ENCODE assay signal across 10 mouse cellular contexts in genomic region chr1:52267606-52268005, GRCm38 (mm10). TPM values are rescaled to one million over a fixed set of nuclear protein-coding genes. Genes with fewer than 3 reads are reported as not detected.
A peak's percentile ranks its signal among the peaks of the same experiment; 100 is the strongest.
DNase-seq lines count a peak whose midpoint lies in the region; ATAC-seq and TF ChIP-seq lines count a peak whose summit lies in the region.
"Had no signal": no experiment of that assay in that cellular context is flagged by ENCODE, and none has a peak within 500 bp of the region (broad histone marks: within the 10 kb centered on the region; RNA-seq: fewer than 3 reads in every experiment).

No protein-coding gene starts in this region.

- H3K36me3 ChIP-seq in intestine, postnatal 0 days (ENCODE audit: control insufficient read depth, insufficient read depth) = no peaks in the 10 kb centered on the region
- H3K36me3 ChIP-seq in intestine, embryonic 16.5 days (ENCODE audit: control insufficient read depth, insufficient read depth, low read length) = no peaks in the 10 kb centered on the region
- H3K36me3 ChIP-seq: limb, embryonic 13.5 days; stomach, embryonic 15.5 days had no signal

- no peak for ATAC-seq in intestine, postnatal 0 days
- no peak for ATAC-seq in intestine, embryonic 16.5 days
- peak; percentile 42; the same call in 1 of the 2 replicates for ATAC-seq in common myeloid progenitor, adult 5-6 weeks (replicated peaks; ENCODE audit: low read depth, poor library complexity, severe bottlenecking)

- H3K27me3 ChIP-seq in intestine, postnatal 0 days (replicated peaks; ENCODE audit: control insufficient read depth, insufficient read depth, low read length) = no peaks in the 10 kb centered on the region
- no peaks in the 10 kb centered on the region for H3K27me3 ChIP-seq in intestine, embryonic 16.5 days (replicated peaks; ENCODE audit: control insufficient read depth, insufficient read depth, low read length)
- H3K27me3 ChIP-seq: limb, embryonic 13.5 days; stomach, embryonic 15.5 days had no signal

- peak; percentile 57 for TF ChIP-seq CTCF in intestine, postnatal 0 days (IDR thresholded peaks at IDR 0.05; ENCODE audit: low read depth)

- no peak overlapping the region for H3K4me3 ChIP-seq in intestine, postnatal 0 days (ENCODE audit: low read depth, low read length)
- H3K4me3 ChIP-seq in intestine, embryonic 16.5 days (ENCODE audit: low read length) = no peak overlapping the region
- H3K4me3 ChIP-seq: limb, embryonic 13.5 days; stomach, embryonic 15.5 days had no signal

- H3K4me2 ChIP-seq in intestine, postnatal 0 days (replicated peaks; ENCODE audit: low read depth) = no peak overlapping the region
- H3K4me2 ChIP-seq in intestine, embryonic 16.5 days (ENCODE audit: low read depth, low read length) = no peak overlapping the region
- H3K4me2 ChIP-seq: limb, embryonic 13.5 days; stomach, embryonic 15.5 days had no signal

- WGBS in intestine, postnatal 0 days = 56% methylated on average over 3 of the region's 3 CpGs
- WGBS in intestine, embryonic 16.5 days = 53% methylated on average over 3 of the region's 3 CpGs

- no peak overlapping the region for H3K9ac ChIP-seq in intestine, postnatal 0 days (ENCODE audit: low read depth, low read length)
- H3K9ac ChIP-seq in intestine, embryonic 16.5 days (ENCODE audit: low read depth, low read length) = no peak overlapping the region
- H3K9ac ChIP-seq: limb, embryonic 13.5 days; stomach, embryonic 15.5 days had no signal

- H3K9me3 ChIP-seq in intestine, postnatal 0 days (ENCODE audit: control insufficient read depth) = no peaks in the 10 kb centered on the region
- H3K9me3 ChIP-seq in intestine, embryonic 16.5 days (ENCODE audit: control insufficient read depth, low read length) = no peaks in the 10 kb centered on the region
- H3K9me3 ChIP-seq: limb, embryonic 13.5 days; stomach, embryonic 15.5 days had no signal

- peaks cover 3% of the 10 kb centered on the region; the same call in 1 of the 2 replicates for H3K4me1 ChIP-seq in intestine, postnatal 0 days (replicated peaks; ENCODE audit: control insufficient read depth, insufficient read depth, low read length)
- peaks cover 4% of the 10 kb centered on the region; the same call in 1 of the 2 replicates for H3K4me1 ChIP-seq in intestine, embryonic 16.5 days (ENCODE audit: control insufficient read depth, insufficient read depth, low read length)
- H3K4me1 ChIP-seq: stomach, embryonic 15.5 days had no signal

- no peak overlapping the region for H3K27ac ChIP-seq in intestine, postnatal 0 days (ENCODE audit: low read depth, low read length)
- H3K27ac ChIP-seq in intestine, embryonic 16.5 days (ENCODE audit: low read length) = no peak overlapping the region
- H3K27ac ChIP-seq: limb, embryonic 13.5 days; stomach, embryonic 15.5 days had no signal

- peak; percentile 77 for DNase-seq in A20 (ENCODE audit: low read depth, low spot score)
- DNase-seq in WW6 (ENCODE audit: low read depth, low spot score) = peak; percentile 11
- peak; percentile 55 to 88 for DNase-seq in kidney, postnatal 25 days
- peak; percentile 56 for DNase-seq in retina, adult 2 months (ENCODE audit: low read depth, low spot score)
- no peak for DNase-seq in right cerebral cortex, postnatal 36 days (ENCODE audit: low spot score in 2 of 2)

RNA-seq across cellular contexts. Expression of gene Gls, which starts 34.6 kb away (rescaled TPM):
- polyA plus RNA-seq in intestine, postnatal 0 days (2015; fragmentation: Nextera tagmentation; extraction: Ambion mirVana) = 33.9 and 41.0 TPM in 2 replicates
- 21.0 and 22.9 TPM in 2 replicates for polyA plus RNA-seq in intestine, embryonic 16.5 days (2015; fragmentation: Nextera tagmentation; extraction: Ambion mirVana)
- total RNA-seq in common myeloid progenitor, adult 5-6 weeks (2017) = 180 and 205 TPM in 2 replicates

Comparison
In these comparisons a context has a peak if more than half of its experiments do, and no peak if none do; other contexts are left out.
1. DNase-seq: peak in A20 (single experiment), WW6 (single experiment), kidney, postnatal 25 days (2 of 2) and retina, adult 2 months (single experiment); none in right cerebral cortex, postnatal 36 days (0 of 2).